Mouse (Mus musculus): Measurements from ENCODE around the gene Borcs7.

Borcs7 gene

DNA sequence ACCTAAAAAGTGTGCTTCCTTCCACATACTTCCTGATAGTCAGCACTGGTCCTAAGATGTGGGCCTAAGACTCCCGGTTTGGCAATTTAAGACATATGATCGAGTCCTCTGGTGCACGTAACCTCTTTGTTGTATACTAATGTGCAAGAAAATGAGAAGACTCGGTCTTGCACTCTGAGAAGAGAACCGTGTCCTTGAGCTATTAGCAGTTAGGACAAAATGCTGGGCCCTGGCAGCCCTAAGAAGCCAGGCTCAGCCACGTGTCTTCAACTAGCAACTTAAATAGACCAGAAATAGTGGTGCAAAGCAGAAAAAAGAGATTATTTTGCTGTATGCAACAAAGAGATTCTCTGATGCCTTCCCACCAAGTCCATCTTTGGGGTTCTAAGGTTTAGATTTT lies 26.9 kb upstream of the Borcs7 start:
- in situ Hi-C loops (cut with MboI, MseI), result no loop called here

DNA sequence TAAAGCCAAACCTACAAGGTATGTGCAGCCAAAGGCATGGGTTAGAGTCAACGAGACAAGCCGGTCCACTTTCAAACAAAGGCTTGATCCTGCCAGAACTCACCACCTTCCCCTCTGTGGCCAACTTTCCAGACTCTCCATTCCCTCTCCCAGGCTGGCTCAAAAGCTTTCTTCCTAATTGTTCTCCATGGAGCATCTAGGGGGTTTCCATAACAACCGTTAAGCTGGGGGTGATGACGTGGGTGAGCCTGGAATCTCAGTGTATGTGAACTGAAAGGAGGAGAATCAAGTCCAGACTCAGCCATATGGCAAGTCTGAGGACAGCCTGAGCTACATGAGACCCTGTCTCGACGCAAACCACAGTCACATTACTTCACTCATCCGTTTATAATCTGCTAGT lies 24.2 kb upstream of the Borcs7 start:
- in situ Hi-C loops (cut with MboI, MseI), result loop anchor here (5.0 kb wide), 2 partner anchors 63 to 202 kb away; no protein-coding TSS in a partner anchor

DNA sequence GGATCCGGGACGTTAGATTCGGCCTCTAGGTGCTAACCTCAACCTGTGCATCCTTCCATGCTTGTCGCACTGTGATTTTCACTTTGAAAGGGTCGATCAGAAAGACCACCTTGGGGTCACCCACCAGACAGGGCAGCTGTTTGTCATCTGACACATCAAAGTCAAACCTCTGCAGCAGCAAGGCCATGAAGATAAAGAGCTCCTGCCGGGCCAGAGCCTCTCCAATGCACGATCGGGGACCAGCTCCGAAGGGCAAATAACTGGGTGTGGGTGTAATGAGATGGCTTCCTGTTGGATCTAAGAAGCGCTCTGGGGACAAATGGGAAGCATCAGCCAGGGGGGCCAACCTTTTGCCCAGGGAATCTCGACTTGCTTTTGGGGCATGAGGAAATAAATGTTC lies 22.4 kb upstream of the Borcs7 start:
- in situ Hi-C loops (cut with MboI, MseI), result loop anchor here (5.0 kb wide), 2 partner anchors 65 to 200 kb away; no protein-coding TSS in a partner anchor

DNA sequence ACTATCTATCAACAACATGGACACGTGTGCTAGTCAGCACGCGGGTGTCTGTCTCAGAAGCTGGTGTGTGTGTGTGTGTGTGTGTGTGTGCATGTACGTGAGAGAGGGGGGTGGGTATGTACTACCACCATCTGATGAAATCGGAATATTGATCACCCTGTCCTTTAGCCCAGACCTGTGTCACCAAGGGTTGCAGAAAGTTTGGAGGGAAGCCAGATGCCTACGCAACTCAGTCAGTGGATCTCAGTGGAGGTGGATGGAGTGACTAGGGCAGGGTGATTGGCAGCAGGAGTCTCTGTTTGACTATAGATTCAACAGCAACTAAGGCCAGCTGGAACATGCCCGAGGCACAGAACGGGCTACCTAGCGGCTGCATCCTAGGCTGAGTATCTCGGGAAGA lies 21.4 kb upstream of the Borcs7 start:
- in situ Hi-C loops (cut with MboI, MseI), result loop anchor here (5.0 kb wide), 2 partner anchors 66 to 199 kb away; no protein-coding TSS in a partner anchor

DNA sequence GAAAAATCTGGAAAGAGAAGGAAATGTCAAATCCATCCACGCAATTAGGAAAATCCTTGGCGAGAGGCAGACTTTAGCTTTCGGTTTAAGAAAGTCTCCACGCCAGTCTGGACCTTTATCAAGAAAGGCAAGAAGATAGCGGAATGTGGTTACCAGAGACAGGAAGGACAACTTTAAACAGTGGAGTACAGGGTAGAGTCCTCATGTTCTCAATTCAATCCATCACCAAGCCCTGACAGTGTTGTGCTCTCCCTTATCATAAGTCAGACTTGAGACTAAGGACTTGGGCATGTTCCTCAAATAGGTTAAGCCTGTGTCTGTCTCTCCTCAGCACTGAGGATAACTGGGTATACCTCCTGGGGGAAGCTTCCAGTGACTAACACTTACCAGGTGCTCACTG lies 19.9 kb upstream of the Borcs7 start:
- in situ Hi-C loops (cut with MboI, MseI), result loop anchor here (5.0 kb wide), 3 partner anchors 62 to 197 kb away; no protein-coding TSS in a partner anchor

DNA sequence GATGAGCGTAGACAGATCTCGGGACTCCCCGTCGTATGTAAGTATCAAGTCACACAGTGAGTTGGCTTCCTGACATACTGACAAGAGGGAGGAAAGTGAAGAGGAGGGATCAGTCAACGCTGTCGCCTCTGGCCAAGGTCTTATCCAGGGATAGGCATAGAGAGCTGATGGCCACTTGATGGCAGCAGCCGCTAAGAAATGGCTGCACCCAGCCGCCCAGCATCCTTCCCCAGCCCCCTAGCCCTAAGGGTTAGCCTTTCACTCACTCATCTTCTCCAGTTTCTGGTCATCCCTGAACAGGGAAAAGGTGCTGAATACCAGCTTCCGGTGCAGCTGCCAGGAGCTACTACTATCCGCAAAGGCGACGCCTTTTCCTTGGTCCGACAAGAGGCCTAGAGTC lies 19.0 kb upstream of the Borcs7 start:
- in situ Hi-C loops (cut with MboI, MseI), result loop anchor here (5.0 kb wide), 1 partner anchor 62 kb away; no protein-coding TSS in a partner anchor

DNA sequence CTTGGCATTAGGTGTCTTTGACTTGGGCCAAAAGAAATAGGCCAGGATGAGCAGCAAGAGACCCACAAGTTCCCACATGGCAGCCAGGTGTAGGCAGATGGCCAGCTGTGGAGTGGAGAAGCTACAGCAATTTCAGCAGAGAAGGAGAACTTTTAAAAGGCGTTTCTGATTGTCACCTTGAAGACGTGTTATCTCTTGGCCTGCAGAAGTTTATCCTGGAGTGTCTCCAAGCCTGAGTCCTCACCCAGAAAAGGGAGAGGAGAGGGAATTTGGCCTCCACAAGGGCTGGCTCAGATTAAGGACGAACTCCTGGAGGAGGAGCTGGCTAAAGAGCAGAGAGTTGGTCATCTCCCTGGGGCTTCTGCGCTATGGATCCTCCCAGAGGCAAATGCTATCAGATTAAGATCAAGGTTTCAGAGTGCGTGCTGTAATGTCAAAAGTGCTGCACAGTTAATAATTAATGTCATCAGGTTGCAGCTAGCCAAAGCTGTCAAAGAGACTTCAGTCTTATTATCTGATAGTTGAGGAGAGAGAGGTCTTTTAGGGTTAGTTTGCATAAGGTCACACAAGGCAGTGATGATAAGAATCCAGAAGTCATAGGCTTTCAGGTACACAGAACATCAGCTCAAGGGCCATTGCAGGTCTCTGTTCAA lies 16.8 kb upstream of the Borcs7 start, which contains the start of gene Cyp17a1:
Cyp17a1 (minus strand) TSS at position 407 of the 653 bp plus-strand sequence.
- in situ Hi-C loops (cut with MboI, MseI), result loop anchor here (5.0 kb wide), 1 partner anchor 59 kb away; no protein-coding TSS in a partner anchor

DNA sequence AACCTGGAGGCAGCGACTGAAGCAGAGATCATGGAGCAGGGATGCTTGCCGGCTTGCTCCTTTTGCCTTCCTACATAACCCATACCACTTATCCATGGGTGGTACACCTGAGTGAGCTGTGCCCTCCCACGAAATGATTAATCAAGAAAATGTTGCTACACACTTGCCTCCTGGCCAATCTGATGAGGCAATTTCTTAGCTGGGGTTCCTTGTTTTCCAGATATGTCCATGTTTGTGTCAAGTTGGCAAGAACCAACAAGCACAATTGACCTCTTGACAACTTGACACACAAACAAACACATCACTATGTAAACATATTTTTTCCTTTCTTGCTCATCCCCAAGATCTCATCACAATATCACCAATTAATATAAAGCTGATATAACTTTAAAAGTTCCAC lies 14.1 kb upstream of the Borcs7 start:
- in situ Hi-C loops (cut with MboI, MseI), result no loop called here

DNA sequence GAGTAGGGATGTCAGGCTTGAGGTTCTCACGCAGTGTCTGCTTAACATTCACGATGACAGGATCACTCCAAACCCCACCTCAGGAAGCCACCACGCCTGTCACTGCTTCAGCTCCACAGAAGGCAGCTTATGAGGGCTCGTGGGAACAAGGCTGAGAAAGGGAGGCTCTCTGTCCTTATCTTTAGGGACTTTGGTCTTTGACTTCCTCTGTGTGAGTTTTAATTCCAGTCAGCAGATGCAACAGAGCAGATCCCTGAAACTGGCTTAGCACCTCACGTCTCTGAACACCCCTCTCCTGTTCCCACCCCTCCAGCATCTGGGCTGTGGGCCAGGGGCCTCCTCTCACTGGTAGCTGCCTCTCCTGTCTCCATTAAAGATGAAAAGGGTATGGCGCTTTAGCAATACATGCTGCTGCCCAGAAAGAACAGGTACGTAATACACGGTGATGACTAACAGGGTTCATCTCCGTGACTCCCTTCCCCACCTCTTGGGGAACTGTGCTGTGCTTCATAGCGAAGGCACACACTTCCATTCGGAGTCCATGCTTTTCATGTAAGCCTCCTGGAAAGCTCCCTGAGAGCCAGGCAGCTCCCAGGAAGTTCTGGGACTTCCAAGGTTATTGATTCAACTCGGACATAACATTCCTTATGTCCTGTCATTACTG lies 9.9 kb upstream of the Borcs7 start:
- in situ Hi-C loops (cut with MboI, MseI), result no loop called here

DNA sequence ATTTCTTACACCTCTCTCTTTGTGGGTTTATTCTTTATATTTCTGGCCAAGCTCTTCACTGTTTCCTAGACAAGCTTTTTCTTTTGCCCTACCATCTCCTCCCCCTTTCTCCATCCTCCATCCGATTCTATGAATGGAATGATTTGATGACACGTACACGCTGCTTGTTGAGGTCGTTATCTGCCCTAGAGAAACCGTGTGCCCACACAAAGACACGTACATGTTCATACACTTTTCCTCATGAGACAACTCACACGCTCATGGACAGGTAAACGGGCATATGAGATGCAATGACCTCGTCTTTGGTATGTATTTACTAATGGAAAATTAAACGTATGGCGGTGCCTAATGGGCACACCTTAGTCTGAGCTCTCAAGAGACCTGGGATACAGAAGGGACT lies 681 bp downstream of the Borcs7 start:
- in situ Hi-C loops (cut with MboI, MseI), result no loop called here

DNA sequence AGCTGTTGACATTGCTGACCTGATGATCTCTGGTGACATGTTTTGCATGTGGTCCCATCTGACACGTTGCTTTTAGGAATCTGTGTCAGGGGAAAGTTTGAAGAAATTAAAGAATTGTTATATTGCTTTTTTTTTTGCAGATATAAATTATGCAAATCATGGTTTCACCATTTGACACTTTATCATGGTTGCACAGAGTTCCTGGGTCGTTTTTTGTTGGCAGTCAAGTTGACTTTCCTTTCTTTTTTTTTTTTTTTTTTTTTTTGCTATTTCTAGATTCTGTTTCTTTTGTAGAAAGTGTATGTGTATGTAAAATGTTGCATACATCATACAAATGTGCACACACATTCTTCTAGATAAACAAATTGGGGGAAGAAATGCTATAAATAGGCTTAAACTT lies 1.4 kb downstream of the Borcs7 start:
- in situ Hi-C loops (cut with MboI, MseI), result no loop called here

DNA sequence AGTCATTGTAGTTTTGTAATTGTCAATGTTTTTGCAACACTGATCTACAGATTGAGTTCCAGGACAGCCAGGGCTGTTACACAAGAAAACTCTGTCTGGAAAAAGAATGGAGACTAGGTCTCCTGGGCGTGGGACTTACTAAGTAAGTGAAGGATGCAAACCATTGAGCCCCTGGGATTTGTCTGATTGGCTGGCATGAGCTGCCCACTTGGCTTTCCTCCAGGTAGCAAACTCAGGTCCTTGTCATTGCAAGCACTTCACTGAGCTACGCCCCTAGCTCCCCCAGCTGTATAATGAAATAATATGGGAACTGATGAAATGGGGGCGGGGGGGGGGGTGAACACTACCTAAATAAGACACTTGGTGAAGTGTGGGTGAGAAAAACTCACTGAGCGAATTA lies 3.4 kb downstream of the Borcs7 start:
- in situ Hi-C loops (cut with MboI, MseI), result no loop called here

DNA sequence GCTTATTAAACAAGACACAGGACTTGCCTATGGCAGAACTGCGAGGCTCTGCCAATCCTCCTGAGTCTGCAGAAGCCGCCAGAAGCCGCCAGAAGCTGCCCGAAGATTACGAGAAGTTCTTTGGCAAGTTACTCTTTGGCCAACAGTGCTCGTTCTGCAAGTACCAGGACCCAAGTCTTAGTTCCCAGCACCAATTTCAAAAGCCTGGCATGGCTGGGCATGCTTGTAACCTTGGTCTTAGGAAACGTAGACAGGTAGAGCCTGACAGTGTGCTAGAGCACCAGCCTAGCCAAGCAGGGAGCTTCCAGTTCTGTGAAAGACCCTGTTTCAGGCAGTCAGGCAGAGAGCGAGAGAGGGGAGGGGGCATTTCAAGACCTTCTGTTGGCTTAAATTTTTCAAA lies 6.8 kb downstream of the Borcs7 start:
- in situ Hi-C loops (cut with MboI, MseI), result no loop called here

DNA sequence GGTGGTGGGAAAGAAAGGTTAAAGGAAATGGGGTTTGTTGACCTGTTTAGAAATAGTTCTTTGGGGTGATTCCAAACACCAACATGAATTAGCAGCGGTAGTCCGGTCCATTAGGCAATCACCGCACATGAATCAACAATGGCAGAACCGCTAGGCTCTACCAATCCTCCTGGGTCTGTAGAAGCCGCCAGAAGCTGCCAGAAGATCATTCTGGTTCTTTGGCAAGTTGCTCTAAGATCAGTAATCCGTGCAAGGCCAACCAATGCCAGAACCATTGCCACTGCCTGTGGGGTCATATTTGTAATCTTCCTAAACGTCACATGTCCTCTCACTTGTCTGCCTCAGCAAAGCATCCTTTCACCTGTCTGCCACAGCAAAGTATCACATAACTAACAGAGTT lies 7.2 kb downstream of the Borcs7 start:
- in situ Hi-C loops (cut with MboI, MseI), result no loop called here

DNA sequence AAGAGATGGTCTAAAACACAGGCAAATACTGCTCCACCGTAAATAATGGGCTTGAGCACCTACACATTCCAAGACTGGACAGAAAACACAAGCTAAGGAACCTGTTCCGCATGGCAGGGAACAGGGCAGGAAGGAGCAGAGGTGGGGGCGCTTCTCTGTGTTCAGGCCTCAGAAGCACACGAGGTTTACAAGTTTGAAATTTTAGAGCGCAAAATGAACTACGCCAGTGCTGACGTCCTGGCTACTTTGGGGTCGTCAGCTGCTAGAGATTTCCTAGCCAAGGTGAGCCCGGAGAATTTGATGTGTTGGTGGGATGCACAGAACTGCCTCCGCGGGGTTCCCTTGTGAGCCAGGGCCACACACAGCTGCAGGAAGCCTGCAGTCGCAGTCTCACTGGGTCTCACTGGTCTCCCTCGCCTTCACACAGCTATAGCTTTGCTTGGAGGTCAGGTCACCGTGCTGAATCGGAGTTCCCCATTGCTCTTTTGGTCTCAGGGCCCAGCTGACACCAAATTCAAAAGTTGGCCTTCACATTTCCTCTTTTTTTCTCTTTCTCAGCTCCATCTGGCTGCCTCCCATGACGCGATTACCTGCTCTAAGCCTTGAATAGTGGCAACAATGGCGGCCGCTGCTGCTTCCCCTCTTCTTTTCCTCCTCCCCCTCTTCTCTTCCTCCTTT lies 8.3 kb downstream of the Borcs7 start:
- in situ Hi-C loops (cut with MboI, MseI), result no loop called here

DNA sequence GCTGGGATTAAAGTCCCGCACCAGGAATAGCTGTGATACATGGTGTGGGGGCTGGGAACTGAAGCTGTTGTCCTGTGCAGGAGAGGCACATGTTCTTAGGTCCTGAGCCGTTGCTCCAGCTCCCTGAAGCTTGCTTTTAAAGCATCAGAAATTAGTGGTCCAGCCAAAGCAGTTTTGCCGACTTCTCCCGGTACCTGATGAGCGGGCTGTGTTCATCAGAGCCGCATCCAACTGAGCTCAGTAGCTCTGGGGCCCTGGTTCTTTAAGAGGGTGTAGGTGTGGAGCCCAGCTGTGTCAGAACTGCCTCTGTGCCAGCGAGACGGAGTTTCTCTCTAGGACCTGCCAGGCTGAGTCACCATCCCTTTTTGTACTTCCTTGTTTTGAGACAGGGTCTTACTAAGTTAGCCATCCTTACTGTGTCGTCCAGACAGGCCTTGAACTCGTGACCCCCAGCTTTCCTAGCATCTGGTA lies 9.3 kb downstream of the Borcs7 start:
- in situ Hi-C loops (cut with MboI, MseI), result no loop called here

DNA sequence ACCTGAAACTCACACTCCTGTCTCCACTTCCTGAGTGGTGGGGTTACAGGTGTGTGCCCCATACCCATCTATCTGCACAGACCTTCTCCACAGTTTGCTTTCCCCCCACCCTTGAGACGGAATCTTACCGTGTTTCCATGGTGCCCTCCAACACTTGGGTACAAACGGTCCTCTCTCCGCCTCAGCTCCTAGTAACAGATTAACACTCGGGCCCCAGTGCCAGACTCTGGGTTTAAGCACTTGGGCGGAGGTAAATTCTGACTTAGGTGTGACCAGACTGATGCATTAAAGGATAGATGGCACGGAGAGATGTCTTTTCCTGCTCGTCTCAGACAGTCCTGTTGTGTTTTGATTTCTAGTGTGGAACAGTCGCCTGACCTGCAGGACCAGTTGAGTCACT lies 11.4 kb downstream of the Borcs7 start:
- in situ Hi-C loops (cut with MboI, MseI), result no loop called here

DNA sequence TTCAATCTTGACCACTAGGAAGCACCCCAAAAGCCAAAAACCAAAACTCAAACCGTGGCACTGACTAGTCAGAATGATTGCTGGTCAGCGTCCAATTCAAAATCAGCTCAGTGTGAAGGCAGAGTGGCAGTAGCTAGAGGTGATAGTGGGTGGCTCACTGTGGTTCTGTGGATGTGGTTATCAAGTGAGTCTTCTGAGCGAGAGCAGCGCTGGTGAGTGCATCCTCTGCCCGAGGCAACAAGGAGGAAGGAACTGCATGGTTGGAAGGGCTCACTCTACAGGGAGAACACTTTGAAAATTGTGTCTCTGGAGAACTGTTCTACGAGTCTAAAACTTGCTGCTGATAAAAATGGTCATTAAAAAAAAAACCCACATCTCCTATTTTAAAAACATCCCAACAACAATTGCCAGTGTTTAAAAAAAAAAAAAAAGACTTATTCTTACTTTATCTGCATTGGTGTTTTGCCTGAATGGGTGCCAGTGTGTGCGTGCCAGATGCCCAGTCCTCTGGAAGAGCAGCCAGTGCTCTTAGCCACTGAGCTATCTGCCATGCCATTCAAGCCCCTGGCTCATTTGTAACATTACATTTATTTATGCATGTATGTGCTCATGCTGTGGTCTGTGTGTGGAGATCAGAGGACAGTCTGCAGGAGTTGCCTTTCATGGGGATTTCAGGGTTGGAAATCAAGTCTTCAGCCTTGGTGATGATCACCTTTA lies 16.2 kb downstream of the Borcs7 start:
- in situ Hi-C loops (cut with MboI, MseI), result no loop called here

DNA sequence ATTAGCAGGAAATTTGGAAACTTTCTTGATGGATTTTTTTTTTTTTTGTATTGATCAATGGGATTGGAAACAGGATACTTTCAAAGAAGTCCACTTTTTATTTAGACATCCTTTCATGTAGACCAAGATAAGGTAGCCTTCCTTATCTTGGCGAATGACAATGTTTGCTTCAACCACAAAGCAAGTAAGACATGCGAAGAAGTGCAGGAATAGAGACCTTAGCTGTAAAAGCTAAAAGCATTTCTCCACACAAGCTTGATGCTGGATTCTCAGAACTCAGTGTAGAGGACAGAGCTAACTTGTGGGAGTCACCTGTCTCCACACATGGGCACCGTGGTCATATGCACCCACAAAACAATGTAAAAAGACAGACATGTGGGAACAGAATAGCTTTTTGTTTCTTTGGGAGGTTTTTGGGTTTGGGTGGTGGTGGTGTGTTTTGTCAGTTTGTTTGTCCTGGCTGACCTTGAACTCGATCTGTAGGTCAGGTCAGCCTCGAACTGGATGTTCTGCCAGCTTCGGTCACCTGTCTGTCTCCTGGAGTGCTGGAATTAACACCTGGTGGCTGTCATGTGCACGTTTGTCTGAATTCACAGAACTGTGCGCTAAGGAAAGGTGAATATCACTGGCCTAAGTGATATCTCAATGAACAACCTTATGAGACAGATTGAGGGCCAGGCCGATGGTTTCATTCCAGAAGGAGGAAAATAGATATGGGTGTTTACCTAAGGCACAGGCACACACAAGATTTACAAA lies 17.0 kb downstream of the Borcs7 start:
- in situ Hi-C loops (cut with MboI, MseI), result no loop called here

DNA sequence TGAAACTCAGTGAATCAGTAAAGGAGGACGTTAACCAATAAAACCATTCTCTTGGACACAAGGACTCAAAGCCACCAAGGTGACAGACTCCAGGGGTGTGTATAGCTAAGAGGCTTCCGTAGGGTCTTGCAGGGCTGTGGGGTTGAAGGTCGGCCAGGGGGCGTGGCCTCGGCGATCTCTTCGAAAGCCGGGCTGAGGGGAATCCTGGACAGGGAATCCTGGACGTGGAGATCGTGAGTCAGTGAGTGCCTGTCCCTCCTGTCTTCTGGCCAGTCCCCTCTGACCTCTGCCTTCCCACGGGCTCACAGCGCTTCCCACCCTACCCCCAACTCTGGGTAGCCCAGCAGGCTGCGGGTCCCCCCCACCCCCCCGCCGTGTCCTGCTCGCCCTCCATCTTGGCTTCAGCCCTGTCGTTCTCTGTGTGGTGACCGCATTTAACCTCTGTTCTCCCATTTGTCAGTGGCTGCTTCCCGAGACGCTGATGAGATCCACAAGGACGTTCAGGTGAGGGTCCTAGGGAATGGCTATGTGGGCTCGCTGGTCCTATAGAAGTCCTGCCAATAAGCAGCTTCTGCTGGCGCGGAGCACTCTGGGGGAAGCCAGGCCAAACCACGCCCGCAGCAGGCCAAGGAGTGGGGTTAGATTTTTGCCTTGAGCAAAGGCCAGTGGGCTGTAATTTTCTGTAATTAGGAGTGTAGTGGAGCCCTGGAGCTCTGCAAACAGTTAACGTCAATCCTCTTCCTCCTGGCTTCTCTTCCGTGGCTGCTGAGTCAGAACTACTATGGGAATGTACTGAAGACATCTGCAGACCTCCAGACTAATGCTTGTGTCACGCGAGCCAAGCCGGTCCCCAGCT lies 17.8 kb downstream of the Borcs7 start, which contains the start of gene As3mt:
As3mt (plus strand) TSS at position 163 of the 856 bp plus-strand sequence.
- in situ Hi-C loops (cut with MboI, MseI), result no loop called here

All from T-helper 1 cell (primary cell).